Mouse (Mus musculus): ENCODE results near the gene Rnh1. TPM values are rescaled to one million over a fixed set of nuclear protein-coding genes. Genes with fewer than 3 reads are reported as not detected.

Gene Rnh1
- polyA plus RNA-seq, 1 experiment: 49.5 TPM

DNA sequence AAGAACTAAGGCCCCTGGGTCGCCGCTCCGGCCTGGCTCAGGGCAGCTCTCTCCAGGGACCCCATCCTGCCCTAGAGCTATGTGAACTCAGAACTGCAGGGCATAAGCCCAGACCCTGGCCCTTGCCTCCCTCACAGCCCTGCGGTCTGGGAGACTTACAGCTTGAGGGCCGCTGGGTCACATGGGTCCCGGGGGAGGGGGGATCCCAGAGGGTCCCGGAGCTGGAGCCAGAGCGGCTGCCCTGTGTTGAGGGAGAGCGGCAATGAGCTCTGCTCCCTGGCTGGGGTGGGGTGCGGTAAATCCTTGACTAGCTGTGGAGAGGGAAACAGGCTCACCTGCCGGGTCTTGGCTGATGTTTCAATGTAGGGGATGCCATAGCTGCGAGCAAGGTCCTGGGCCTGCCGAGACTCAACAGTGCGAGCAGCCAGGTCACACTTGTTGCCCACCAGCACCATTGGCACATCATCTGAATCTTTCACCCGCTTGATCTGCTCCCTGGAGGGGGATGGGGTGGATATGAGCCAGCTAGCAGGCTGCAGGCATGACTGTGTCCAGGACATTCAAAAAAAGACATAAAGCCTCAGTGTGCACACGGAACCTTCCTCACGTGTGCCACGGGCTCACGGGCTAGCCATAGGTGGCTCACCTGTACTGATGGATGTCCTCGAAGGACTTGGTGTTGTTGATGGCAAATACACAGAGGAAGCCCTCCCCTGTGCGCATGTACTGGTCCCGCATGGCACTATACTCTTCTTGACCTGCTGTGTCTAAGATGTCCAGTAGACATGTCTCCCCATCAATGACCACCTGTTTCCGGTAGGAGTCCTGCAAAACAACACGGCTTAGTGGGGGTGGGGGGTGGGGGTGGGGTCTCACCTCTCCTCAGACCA is 19.4 kb upstream of the Rnh1 start:
- H3K4me3 ChIP-seq (ENCODE audit: insufficient read depth, low read depth, low read length): no peak overlapping the region; the same call in 1 of the 2 replicates
- H3K27ac ChIP-seq (replicated peaks; ENCODE audit: low read depth, low read length): no peak overlapping the region
- peaks cover 17% of the 10 kb centered on the region for H3K4me1 ChIP-seq (ENCODE audit: control insufficient read depth, insufficient read depth, insufficient read length, low read length)

DNA sequence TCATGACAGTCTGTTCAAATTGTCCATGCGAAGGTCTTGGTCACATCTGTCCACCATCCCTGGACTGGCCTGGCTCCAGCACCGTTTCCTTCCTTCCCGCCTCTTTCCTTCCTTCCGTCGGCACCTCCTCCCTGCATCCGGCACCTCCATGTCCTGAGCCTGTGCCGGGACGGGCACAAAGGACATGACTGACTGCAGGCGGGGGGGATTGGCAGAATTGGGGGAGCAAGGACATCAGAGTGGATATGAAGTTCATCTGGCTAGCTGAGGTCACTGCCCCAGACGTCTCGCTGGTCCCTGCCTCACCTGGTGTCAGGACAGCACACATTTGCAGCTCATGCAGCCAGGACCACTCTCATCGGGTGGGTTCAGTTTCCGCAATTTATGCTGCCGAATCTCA is 18.4 kb upstream of the Rnh1 start:
- Histone ChIP-seq H3K27ac (replicated peaks; ENCODE audit: low read depth, low read length) (peak overlapping the region; percentile 15), H3K4me1 (ENCODE audit: control insufficient read depth, insufficient read depth, insufficient read length, low read length) (peaks cover 17% of the 10 kb centered on the region), H3K4me3 (ENCODE audit: insufficient read depth, low read depth, low read length) (0 out of 2 replicates have a peak overlapping the region, but pooled peaks have one; percentile 4)

GRCm38 (mm10) chr7:141190220-141190619 is 17.6 kb upstream of the Rnh1 start:
- Histone ChIP-seq H3K27ac (replicated peaks; ENCODE audit: low read depth, low read length) (no peak overlapping the region), H3K4me3 (ENCODE audit: insufficient read depth, low read depth, low read length) (no peak overlapping the region)

GRCm38 (mm10) chr7:141188733-141189132 is 16.1 kb upstream of the Rnh1 start:
- peaks cover 14% of the 10 kb centered on the region for H3K4me1 ChIP-seq (ENCODE audit: control insufficient read depth, insufficient read depth, insufficient read length, low read length)
- H3K4me3 ChIP-seq (ENCODE audit: insufficient read depth, low read depth, low read length): no peak overlapping the region
- no peak overlapping the region for H3K27ac ChIP-seq (replicated peaks; ENCODE audit: low read depth, low read length)

More at GRCm38 (mm10) chr7:141190220-141190619, 17.6 kb upstream of the Rnh1 start:
- H3K4me1 ChIP-seq (ENCODE audit: control insufficient read depth, insufficient read depth, insufficient read length, low read length): peaks cover 17% of the 10 kb centered on the region

DNA sequence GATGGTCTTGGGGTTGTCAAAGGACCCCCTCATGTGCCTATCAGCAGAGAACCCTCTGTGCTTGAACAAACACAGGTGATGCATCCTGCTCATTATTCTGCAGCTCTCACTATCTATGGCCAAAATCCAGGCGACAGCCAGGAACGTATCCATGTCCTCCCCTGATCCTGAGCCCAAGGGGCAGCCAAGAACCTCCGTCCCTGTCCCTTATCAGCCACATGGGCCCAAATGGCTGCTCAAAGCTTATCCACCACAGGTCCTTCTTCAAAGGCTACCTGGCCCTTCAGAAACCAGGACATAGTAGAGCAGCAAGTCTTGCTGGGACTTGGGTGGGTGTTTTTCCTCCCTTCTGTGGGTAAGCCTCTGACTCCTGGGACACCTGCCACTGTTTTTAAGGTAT is 15.5 kb upstream of the Rnh1 start:
- Histone ChIP-seq H3K4me3 (ENCODE audit: insufficient read depth, low read depth, low read length) (no peak overlapping the region), H3K4me1 (ENCODE audit: control insufficient read depth, insufficient read depth, insufficient read length, low read length) (peaks cover 14% of the 10 kb centered on the region), H3K27ac (replicated peaks; ENCODE audit: low read depth, low read length) (no peak overlapping the region)

- no peaks in the 10 kb centered on the region; the same call in 1 of the 2 replicates for H3K4me1 ChIP-seq (ENCODE audit: control insufficient read depth, insufficient read depth, insufficient read length, low read length)
- H3K27ac ChIP-seq (replicated peaks; ENCODE audit: low read depth, low read length): no peak overlapping the region
- no peak overlapping the region for H3K4me3 ChIP-seq (ENCODE audit: insufficient read depth, low read depth, low read length)
These were observed 3.5 kb upstream of the Rnh1 start for GRCm38 (mm10) chr7:141176173-141176572.

- Histone ChIP-seq H3K4me3 (ENCODE audit: insufficient read depth, low read depth, low read length) (no peak overlapping the region), H3K4me1 (ENCODE audit: control insufficient read depth, insufficient read depth, insufficient read length, low read length) (no peaks in the 10 kb centered on the region; the same call in 1 of the 2 replicates), H3K27ac (replicated peaks; ENCODE audit: low read depth, low read length) (no peak overlapping the region)
These were observed 2.4 kb upstream of the Rnh1 start for GRCm38 (mm10) chr7:141175068-141175467.

- H3K4me3 ChIP-seq (ENCODE audit: insufficient read depth, low read depth, low read length): peak overlapping the region; percentile 71; the same call in 1 of the 2 replicates
These were observed 730 bp upstream of the Rnh1 start for GRCm38 (mm10) chr7:141173323-141173850.

DNA sequence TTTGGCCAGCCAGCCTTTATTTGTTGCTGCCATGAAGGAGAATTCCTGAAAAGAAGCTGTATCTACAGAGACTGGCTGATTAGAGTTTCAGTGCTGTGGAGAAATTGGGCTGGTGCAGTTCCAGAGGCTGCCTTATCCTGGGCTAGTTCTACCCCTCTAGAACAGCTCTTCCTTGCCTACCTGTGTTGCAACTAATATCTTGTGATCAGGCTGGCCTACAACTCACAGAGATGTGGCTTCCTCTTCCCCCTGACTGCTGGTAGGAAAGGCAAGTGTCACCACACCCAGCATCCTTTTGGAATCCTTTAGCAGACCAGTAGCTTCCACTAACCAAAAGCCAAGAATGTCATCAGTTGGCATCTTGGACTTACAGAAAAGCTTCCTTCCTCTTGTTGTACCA is 2.8 kb downstream of the Rnh1 start:
- H3K4me3 ChIP-seq (ENCODE audit: insufficient read depth, low read depth, low read length): no peak overlapping the region
- H3K4me1 ChIP-seq (ENCODE audit: control insufficient read depth, insufficient read depth, insufficient read length, low read length): peaks cover 7% of the 10 kb centered on the region; the same call in 1 of the 2 replicates
- no peak overlapping the region for H3K27ac ChIP-seq (replicated peaks; ENCODE audit: low read depth, low read length)

More at GRCm38 (mm10) chr7:141173323-141173850, 730 bp upstream of the Rnh1 start:
- Histone ChIP-seq H3K4me1 (ENCODE audit: control insufficient read depth, insufficient read depth, insufficient read length, low read length) (peaks cover 4% of the 10 kb centered on the region; the same call in 1 of the 2 replicates), H3K27ac (replicated peaks; ENCODE audit: low read depth, low read length) (peak overlapping the region; percentile 64)

GRCm38 (mm10) chr7:141169300-141169699 is 3.4 kb downstream of the Rnh1 start:
- H3K4me3 ChIP-seq (ENCODE audit: insufficient read depth, low read depth, low read length): no peak overlapping the region
- no peak overlapping the region for H3K27ac ChIP-seq (replicated peaks; ENCODE audit: low read depth, low read length)
- H3K4me1 ChIP-seq (ENCODE audit: control insufficient read depth, insufficient read depth, insufficient read length, low read length): peaks cover 7% of the 10 kb centered on the region; the same call in 1 of the 2 replicates

DNA sequence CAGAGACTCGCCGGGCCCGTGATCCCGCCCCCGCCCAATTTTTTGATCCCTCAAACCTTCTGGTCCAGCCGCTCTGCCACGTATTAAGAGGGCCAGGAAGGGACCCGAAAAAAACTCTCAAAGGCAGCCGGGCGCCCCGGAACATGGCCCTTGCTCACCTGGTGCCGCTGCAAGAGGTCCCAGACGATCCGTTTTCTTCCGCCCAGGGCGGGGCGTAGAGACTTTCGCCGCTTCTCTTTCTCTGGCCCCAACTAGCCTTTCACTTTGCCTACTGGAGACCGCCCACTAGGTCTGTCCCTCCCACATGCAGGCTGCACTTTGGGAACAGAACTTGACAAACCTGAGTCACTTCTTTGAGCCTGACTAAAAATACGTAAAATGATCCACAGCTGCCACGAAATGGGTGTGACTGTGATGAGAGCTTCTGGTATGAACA is 4.1 kb downstream of the Rnh1 start:
- H3K4me1 ChIP-seq (ENCODE audit: control insufficient read depth, insufficient read depth, insufficient read length, low read length): peaks cover 7% of the 10 kb centered on the region; the same call in 1 of the 2 replicates
- H3K27ac ChIP-seq (replicated peaks; ENCODE audit: low read depth, low read length): peak overlapping the region; percentile 51
- H3K4me3 ChIP-seq (ENCODE audit: insufficient read depth, low read depth, low read length): peak overlapping the region; percentile 62

DNA sequence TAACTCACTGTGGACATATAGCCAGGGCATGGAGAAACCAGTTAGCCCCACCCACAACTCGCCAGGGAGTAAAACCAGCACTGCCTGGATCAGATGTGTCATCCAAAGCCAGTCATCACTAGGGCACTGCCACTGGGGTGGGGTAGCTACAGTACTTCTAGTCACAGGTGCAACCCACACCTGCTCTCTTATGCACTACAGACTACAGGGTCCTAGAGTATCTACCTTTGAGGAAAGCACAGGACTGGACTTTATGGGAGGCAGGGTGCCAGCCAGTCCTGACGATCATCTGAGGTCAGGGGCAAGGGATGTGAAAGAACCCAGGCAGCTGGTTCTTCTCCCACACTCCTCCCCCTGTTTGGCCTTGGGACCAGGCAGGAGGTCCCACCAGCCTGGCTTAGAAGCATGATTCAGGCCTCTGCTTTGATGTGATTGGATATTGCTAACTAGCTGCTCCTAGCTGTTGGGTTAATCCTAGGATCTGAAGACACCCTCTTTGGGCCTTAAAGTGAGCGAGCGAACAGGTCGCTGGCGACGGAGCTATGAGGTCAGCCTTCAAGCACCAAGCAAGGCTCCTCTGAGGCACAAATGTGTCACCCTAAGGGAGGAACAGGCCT is 4.6 kb downstream of the Rnh1 start:
- peak overlapping the region; percentile 62 for H3K4me3 ChIP-seq (ENCODE audit: insufficient read depth, low read depth, low read length)
- H3K4me1 ChIP-seq (ENCODE audit: control insufficient read depth, insufficient read depth, insufficient read length, low read length): peaks cover 7% of the 10 kb centered on the region; the same call in 1 of the 2 replicates
- H3K27ac ChIP-seq (replicated peaks; ENCODE audit: low read depth, low read length): peak overlapping the region; percentile 51

DNA sequence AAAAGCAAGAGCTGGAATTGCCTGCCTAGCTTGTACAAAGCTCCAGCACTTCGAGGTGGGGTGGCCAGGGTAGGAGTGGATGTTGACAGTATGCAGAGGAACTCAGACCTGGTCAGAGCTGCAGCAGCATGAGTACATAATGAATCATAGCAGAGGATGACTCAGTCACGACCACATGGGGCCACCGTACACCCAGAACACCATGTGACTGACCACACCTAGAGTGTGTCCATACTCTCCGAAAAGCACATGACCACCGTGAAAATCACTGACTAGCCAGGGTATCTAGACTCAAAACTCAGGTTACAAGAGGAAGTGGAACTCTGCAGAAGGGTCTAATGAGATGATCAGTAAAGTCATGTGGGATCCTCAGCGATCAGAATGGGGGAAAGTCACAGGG is 7.8 kb downstream of the Rnh1 start:
- Histone ChIP-seq H3K4me1 (ENCODE audit: control insufficient read depth, insufficient read depth, insufficient read length, low read length) (peaks cover 7% of the 10 kb centered on the region; the same call in 1 of the 2 replicates), H3K4me3 (ENCODE audit: insufficient read depth, low read depth, low read length) (no peak overlapping the region), H3K27ac (replicated peaks; ENCODE audit: low read depth, low read length) (no peak overlapping the region)

- H3K27ac ChIP-seq (replicated peaks; ENCODE audit: low read depth, low read length): no peak overlapping the region
- peaks cover 7% of the 10 kb centered on the region; the same call in 1 of the 2 replicates for H3K4me1 ChIP-seq (ENCODE audit: control insufficient read depth, insufficient read depth, insufficient read length, low read length)
These were observed 8.3 kb downstream of the Rnh1 start for GRCm38 (mm10) chr7:141164397-141164796.

GRCm38 (mm10) chr7:141155362-141155761 is 17.3 kb downstream of the Rnh1 start:
- H3K27ac ChIP-seq (replicated peaks; ENCODE audit: low read depth, low read length): no peak overlapping the region
- no peaks in the 10 kb centered on the region for H3K4me1 ChIP-seq (ENCODE audit: control insufficient read depth, insufficient read depth, insufficient read length, low read length)
- H3K4me3 ChIP-seq (ENCODE audit: insufficient read depth, low read depth, low read length): no peak overlapping the region

More at GRCm38 (mm10) chr7:141164397-141164796, 8.3 kb downstream of the Rnh1 start:
- no peak overlapping the region for H3K4me3 ChIP-seq (ENCODE audit: insufficient read depth, low read depth, low read length)

Data from brown adipose tissue, adult 24 weeks (tissue).